Mouse (Mus musculus) heart, adult 10 weeks (tissue): ENCODE data around the gene Olfr608. TPM values are rescaled to one million over a fixed set of nuclear protein-coding genes. Genes with fewer than 3 reads are reported as not detected.

Experiments
- polyA plus RNA-seq: library from polyadenylated mRNA; stranded (reverse); fragments of 350-450 nt; fragmentation: Illumina TruSeq; extraction: RNeasy Lipid Tissue Mini Kit (QIAGEN cat#74804); gene quantifications from one replicate; pipeline ENCODE4 v1.2.3, GENCODE M21; 2014; ENCODE audit warnings: low read depth, low replicate concordance

Olfr608 gene
- not detected for polyA plus RNA-seq

DNA sequence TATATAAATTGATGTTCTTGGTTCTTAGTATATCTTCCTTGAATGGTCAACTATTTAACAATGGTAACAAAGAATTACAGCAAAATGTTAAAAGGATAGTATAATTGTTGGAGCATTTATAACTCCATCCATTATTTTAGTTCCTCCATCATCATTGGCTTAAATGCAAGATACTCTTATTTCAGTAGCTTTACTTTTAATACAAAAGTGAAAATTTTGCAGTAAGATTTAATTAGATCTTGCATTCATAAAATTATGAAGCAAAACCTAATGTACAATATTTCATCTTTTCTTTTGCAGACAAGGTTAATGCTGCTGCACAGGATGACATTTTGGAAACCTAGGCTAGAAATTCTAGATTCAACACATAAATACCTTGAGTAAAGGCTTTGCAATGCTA is at the start of gene Olfr608:
Gene Olfr608 (plus strand): TSS at position 301 of the 400 bp plus-strand sequence.

GRCm38 (mm10) chr7:103445339-103445738 is 24.3 kb upstream of the Olfr608 start, which contains the start of gene Olfr605:
Olfr605 (minus strand) TSS chr7:103445439.

GRCm38 (mm10) chr7:103448746-103449145 is 20.9 kb upstream of the Olfr608 start, which contains the start of gene Olfr606:
Olfr606 (plus strand) TSS chr7:103449046.

DNA sequence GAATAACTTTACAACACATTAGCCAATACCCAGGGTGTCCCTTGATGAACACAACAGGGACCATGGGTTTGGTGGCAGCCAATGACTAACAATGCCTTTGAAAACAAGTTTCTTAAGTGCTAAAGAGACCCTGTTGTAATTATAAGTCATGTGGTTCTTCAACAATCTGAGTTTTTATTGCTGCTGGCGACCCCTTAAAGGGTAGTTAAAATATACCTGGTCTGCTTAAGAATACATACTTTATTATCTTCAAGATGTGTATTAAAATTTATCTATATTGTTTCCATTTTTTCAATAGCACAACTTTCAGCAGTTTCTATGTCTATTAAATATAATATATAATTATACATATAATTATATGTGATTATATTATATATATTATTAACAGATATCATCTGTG is 28.3 kb downstream of the Olfr608 start, which contains the start of gene Olfr609:
Gene Olfr609 (minus strand): TSS at position 101 of the 400 bp plus-strand sequence.

GRCm38 (mm10) chr7:103512022-103512421 is 42.3 kb downstream of the Olfr608 start, which contains the start of gene Olfr610:
Olfr610 (minus strand) TSS chr7:103512122.

GRCm38 (mm10) chr7:103520746-103521145 is 51.1 kb downstream of the Olfr608 start, which contains the start of gene Olfr611:
Olfr611 (minus strand) TSS chr7:103520846.

Other genes with a start within 250 kb of the Olfr608 start
- not detected for gene Usp17ld, start 217.4 kb upstream of the Olfr608 start, polyA plus RNA-seq
- not detected for gene Olfr596, start 164.2 kb upstream of the Olfr608 start, polyA plus RNA-seq
- gene Olfr597, start 153.6 kb upstream of the Olfr608 start, polyA plus RNA-seq = not detected
- not detected for gene Olfr598, start 146.3 kb upstream of the Olfr608 start, polyA plus RNA-seq
- gene Olfr599, start 134.0 kb upstream of the Olfr608 start, polyA plus RNA-seq = not detected
- not detected for gene Olfr600, start 120.2 kb upstream of the Olfr608 start, polyA plus RNA-seq
- not detected for gene Olfr601, start 107.2 kb upstream of the Olfr608 start, polyA plus RNA-seq
- not detected for gene Olfr603, start 83.7 kb upstream of the Olfr608 start, polyA plus RNA-seq
- not detected for gene Usp17lc, start 54.8 kb upstream of the Olfr608 start, polyA plus RNA-seq
- not detected for gene Olfr605, start 24.4 kb upstream of the Olfr608 start, polyA plus RNA-seq
- not detected for gene Olfr606, start 20.8 kb upstream of the Olfr608 start, polyA plus RNA-seq
- gene Olfr607, start 5.7 kb upstream of the Olfr608 start, polyA plus RNA-seq = not detected
- not detected for gene Olfr609, start 28.2 kb downstream of the Olfr608 start, polyA plus RNA-seq
- gene Olfr610, start 42.2 kb downstream of the Olfr608 start, polyA plus RNA-seq = not detected
- gene Olfr611, start 51.0 kb downstream of the Olfr608 start, polyA plus RNA-seq = not detected
- gene Olfr612, start 72.8 kb downstream of the Olfr608 start, polyA plus RNA-seq = not detected
- not detected for gene Olfr613, start 78.2 kb downstream of the Olfr608 start, polyA plus RNA-seq
- not detected for gene Olfr615, start 86.2 kb downstream of the Olfr608 start, polyA plus RNA-seq
- gene Olfr616, start 99.3 kb downstream of the Olfr608 start, polyA plus RNA-seq = not detected
- not detected for gene Olfr617, start 103.2 kb downstream of the Olfr608 start, polyA plus RNA-seq
- gene Olfr618, start 120.2 kb downstream of the Olfr608 start, polyA plus RNA-seq = not detected
- gene Olfr619, start 130.7 kb downstream of the Olfr608 start, polyA plus RNA-seq = not detected
- gene Olfr620, start 142.7 kb downstream of the Olfr608 start, polyA plus RNA-seq = not detected
- gene Olfr622, start 172.8 kb downstream of the Olfr608 start, polyA plus RNA-seq = not detected
- not detected for gene Olfr623, start 193.8 kb downstream of the Olfr608 start, polyA plus RNA-seq
- not detected for gene Olfr624, start 201.3 kb downstream of the Olfr608 start, polyA plus RNA-seq
- gene Olfr625-ps1, start 212.8 kb downstream of the Olfr608 start, polyA plus RNA-seq = not detected
- not detected for gene Olfr243, start 244.8 kb downstream of the Olfr608 start, polyA plus RNA-seq